Mouse (Mus musculus): ENCODE data around the gene Bcl7a. TPM values are rescaled to one million over a fixed set of nuclear protein-coding genes. Genes with fewer than 3 reads are reported as not detected.

The Bcl7a gene
- polyA plus RNA-seq, 1 experiment = 2.3 TPM

- Histone ChIP-seq H3K4me3 (replicated peaks) (no peak overlapping the region), H3K36me3 (ENCODE audit: control insufficient read depth) (no peaks in the 10 kb centered on the region), H3K9me3 (ENCODE audit: control insufficient read depth, low read length) (no peaks in the 10 kb centered on the region), H3K4me1 (ENCODE audit: control insufficient read depth) (peaks cover 39% of the 10 kb centered on the region), H3K27me3 (ENCODE audit: control insufficient read depth) (no peaks in the 10 kb centered on the region)
- TF ChIP-seq TAL1 (IDR thresholded peaks at IDR 0.05; ENCODE audit: low read length) = no peak
- no peak for TF ChIP-seq GATA1 (IDR thresholded peaks at IDR 0.05; ENCODE audit: low read length)
Measured at GRCm38 (mm10) chr5:123397786-123398185, 54.2 kb downstream of the Bcl7a start.

DNA sequence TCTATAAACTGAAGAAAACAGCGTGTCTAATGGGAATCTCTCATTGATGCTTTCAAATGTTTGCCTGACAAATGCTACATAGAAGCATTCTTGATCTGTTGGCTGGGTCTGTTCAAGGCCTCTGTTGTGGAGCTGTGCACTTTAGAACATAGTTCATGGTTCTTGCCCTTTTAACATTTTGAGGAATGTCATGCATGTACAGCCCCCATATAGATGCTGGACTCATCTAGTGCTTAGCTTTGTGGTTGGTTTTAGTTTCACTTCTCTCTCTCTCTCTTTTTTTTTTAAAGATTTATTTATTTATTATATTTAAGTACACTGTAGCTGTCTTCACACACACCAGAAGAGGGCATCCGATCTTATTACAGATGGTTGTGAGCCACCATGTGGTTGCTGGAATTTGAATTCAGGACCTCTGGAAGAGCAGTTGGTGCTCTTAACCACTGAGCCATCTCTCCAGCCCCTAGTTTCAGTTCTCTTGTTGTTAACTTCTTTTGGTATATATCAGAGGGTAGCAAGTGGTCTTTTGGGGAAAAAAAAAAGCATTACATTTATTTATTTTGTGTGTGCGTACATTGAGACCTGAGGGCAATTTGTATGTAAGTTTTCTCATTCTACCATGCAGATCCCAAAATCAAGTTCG, 55.3 kb downstream of the Bcl7a start:
- H3K4me1 ChIP-seq (ENCODE audit: control insufficient read depth) = peaks cover 36% of the 10 kb centered on the region
- no peaks in the 10 kb centered on the region for H3K36me3 ChIP-seq (ENCODE audit: control insufficient read depth)
- no peak for TF ChIP-seq GATA1 (IDR thresholded peaks at IDR 0.05; ENCODE audit: low read length)
- no peak for TF ChIP-seq TAL1 (IDR thresholded peaks at IDR 0.05; ENCODE audit: low read length)
- no peaks in the 10 kb centered on the region for H3K9me3 ChIP-seq (ENCODE audit: control insufficient read depth, low read length)
- no peaks in the 10 kb centered on the region for H3K27me3 ChIP-seq (ENCODE audit: control insufficient read depth)
- no peak overlapping the region for H3K4me3 ChIP-seq (replicated peaks)

- Histone ChIP-seq H3K4me3 (replicated peaks) (no peak overlapping the region), H3K36me3 (ENCODE audit: control insufficient read depth) (no peaks in the 10 kb centered on the region; the same call in 1 of the 2 replicates), H3K27me3 (ENCODE audit: control insufficient read depth) (no peaks in the 10 kb centered on the region), H3K4me1 (ENCODE audit: control insufficient read depth) (peaks cover 3% of the 10 kb centered on the region), H3K9me3 (ENCODE audit: control insufficient read depth, low read length) (no peaks in the 10 kb centered on the region)
- TF ChIP-seq GATA1 (IDR thresholded peaks at IDR 0.05; ENCODE audit: low read length) (no peak), TAL1 (IDR thresholded peaks at IDR 0.05; ENCODE audit: low read length) (no peak)
Measured at GRCm38 (mm10) chr5:123404480-123404879, 60.8 kb downstream of the Bcl7a start.

- TF ChIP-seq TAL1 (IDR thresholded peaks at IDR 0.05; ENCODE audit: low read length) (no peak), GATA1 (IDR thresholded peaks at IDR 0.05; ENCODE audit: low read length) (no peak)
- no peaks in the 10 kb centered on the region for H3K27me3 ChIP-seq (ENCODE audit: control insufficient read depth)
Measured at GRCm38 (mm10) chr5:123406952-123407351, 63.3 kb downstream of the Bcl7a start.

GRCm38 (mm10) chr5:123408176-123408575, 64.5 kb downstream of the Bcl7a start:
- peaks cover 4% of the 10 kb centered on the region for H3K36me3 ChIP-seq (ENCODE audit: control insufficient read depth)
- peaks cover 3% of the 10 kb centered on the region for H3K4me1 ChIP-seq (ENCODE audit: control insufficient read depth)
- no peak for TF ChIP-seq GATA1 (IDR thresholded peaks at IDR 0.05; ENCODE audit: low read length)
- no peak for TF ChIP-seq TAL1 (IDR thresholded peaks at IDR 0.05; ENCODE audit: low read length)
- no peak overlapping the region for H3K4me3 ChIP-seq (replicated peaks)
- H3K9me3 ChIP-seq (ENCODE audit: control insufficient read depth, low read length) = no peaks in the 10 kb centered on the region; the same call in 1 of the 2 replicates
- no peaks in the 10 kb centered on the region for H3K27me3 ChIP-seq (ENCODE audit: control insufficient read depth)

More at GRCm38 (mm10) chr5:123406952-123407351, 63.3 kb downstream of the Bcl7a start:
- H3K9me3 ChIP-seq (ENCODE audit: control insufficient read depth, low read length) = no peaks in the 10 kb centered on the region; the same call in 1 of the 2 replicates
- H3K4me3 ChIP-seq (replicated peaks) = no peak overlapping the region
- H3K4me1 ChIP-seq (ENCODE audit: control insufficient read depth) = peaks cover 3% of the 10 kb centered on the region
- H3K36me3 ChIP-seq (ENCODE audit: control insufficient read depth) = peaks cover 4% of the 10 kb centered on the region

GRCm38 (mm10) chr5:123412193-123412592, 68.6 kb downstream of the Bcl7a start:
- TF ChIP-seq TAL1 (IDR thresholded peaks at IDR 0.05; ENCODE audit: low read length) = no peak
- no peak for TF ChIP-seq GATA1 (IDR thresholded peaks at IDR 0.05; ENCODE audit: low read length)
- Histone ChIP-seq H3K36me3 (ENCODE audit: control insufficient read depth) (peaks cover 4% of the 10 kb centered on the region), H3K4me1 (ENCODE audit: control insufficient read depth) (peaks cover 20% of the 10 kb centered on the region), H3K27me3 (ENCODE audit: control insufficient read depth) (no peaks in the 10 kb centered on the region), H3K9me3 (ENCODE audit: control insufficient read depth, low read length) (no peaks in the 10 kb centered on the region; the same call in 1 of the 2 replicates), H3K4me3 (replicated peaks) (no peak overlapping the region)

DNA sequence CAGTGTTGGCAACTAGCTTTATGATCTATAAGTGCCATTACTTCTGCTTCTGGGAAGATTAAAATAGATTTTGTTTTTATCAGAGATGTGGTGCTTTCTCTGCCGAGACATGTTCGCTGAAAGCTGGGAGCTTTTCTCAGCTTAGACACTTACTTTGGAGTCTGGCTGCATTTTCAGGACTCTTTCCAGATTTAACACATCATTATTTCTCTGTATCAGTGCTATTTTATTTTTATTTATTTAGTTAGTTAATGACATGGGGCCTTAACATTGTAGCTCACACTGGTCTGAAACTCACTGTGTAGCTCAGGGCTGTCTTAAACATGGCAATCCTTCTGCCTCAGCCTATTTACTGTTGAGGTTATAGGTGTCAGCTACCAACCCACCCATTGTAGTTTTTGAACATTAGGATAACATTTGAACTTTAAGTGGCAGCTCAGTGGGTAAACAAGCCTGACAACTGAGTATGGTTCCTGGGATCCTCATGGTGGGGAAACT, 70.3 kb downstream of the Bcl7a start:
- Histone ChIP-seq H3K27me3 (ENCODE audit: control insufficient read depth) (no peaks in the 10 kb centered on the region), H3K4me1 (ENCODE audit: control insufficient read depth) (peaks cover 23% of the 10 kb centered on the region), H3K9me3 (ENCODE audit: control insufficient read depth, low read length) (no peaks in the 10 kb centered on the region; the same call in 1 of the 2 replicates), H3K36me3 (ENCODE audit: control insufficient read depth) (peaks cover 4% of the 10 kb centered on the region), H3K4me3 (replicated peaks) (no peak overlapping the region)
- no peak for TF ChIP-seq GATA1 (IDR thresholded peaks at IDR 0.05; ENCODE audit: low read length)
- TF ChIP-seq TAL1 (IDR thresholded peaks at IDR 0.05; ENCODE audit: low read length) = no peak

- TF ChIP-seq TAL1 (IDR thresholded peaks at IDR 0.05; ENCODE audit: low read length) = no peak
- no peak for TF ChIP-seq GATA1 (IDR thresholded peaks at IDR 0.05; ENCODE audit: low read length)
- H3K36me3 ChIP-seq (ENCODE audit: control insufficient read depth) = no peaks in the 10 kb centered on the region
- no peaks in the 10 kb centered on the region for H3K27me3 ChIP-seq (ENCODE audit: control insufficient read depth)
- H3K4me1 ChIP-seq (ENCODE audit: control insufficient read depth) = peaks cover 23% of the 10 kb centered on the region
- H3K9me3 ChIP-seq (ENCODE audit: control insufficient read depth, low read length) = no peaks in the 10 kb centered on the region
- H3K4me3 ChIP-seq (replicated peaks) = no peak overlapping the region
Measured at GRCm38 (mm10) chr5:123416149-123416548, 72.5 kb downstream of the Bcl7a start.

GRCm38 (mm10) chr5:123416566-123417518, 73.2 kb downstream of the Bcl7a start:
- Histone ChIP-seq H3K36me3 (ENCODE audit: control insufficient read depth) (no peaks in the 10 kb centered on the region), H3K27me3 (ENCODE audit: control insufficient read depth) (no peaks in the 10 kb centered on the region), H3K4me3 (replicated peaks) (no peak overlapping the region), H3K4me1 (ENCODE audit: control insufficient read depth) (peaks cover 23% of the 10 kb centered on the region), H3K9me3 (ENCODE audit: control insufficient read depth, low read length) (no peaks in the 10 kb centered on the region)
- TF ChIP-seq TAL1 (IDR thresholded peaks at IDR 0.05; ENCODE audit: low read length) = no peak
- TF ChIP-seq GATA1 (IDR thresholded peaks at IDR 0.05; ENCODE audit: low read length) = no peak
